In the genomic region with DNA sequence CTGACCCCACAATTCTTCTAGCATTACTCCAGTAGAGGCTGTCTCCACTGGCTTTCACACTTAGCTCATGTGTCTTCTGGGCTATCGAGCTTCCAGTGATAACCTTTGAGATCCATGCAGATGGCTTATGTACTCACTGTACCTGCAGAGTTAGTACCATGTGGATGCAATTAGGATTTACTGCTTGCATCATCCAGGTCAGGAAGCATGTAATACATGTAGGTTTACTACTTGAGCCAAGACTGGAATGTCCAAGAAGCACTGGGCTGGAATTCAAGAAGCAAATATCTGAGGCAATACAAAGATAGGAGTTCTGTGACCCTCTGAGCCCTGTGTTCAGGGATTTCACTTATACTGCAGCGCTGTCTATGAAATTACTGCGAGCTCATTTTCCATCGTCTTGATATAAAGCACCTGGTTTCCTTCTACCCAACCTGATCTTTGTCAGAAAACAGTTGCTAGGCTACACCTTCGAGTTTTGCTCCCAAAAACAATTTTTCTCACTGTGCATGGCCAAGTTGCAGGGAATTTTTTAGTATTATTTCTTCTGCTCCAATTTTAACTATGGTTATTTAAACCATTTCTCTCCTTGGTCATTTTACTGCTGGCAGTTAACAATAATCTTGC, we compare ENCODE assay signal across 17 mouse cellular contexts.
"Had no signal": no experiment of that assay in that cellular context is flagged by ENCODE, and none has a peak within 500 bp of the region (broad histone marks: within the 10 kb centered on the region; RNA-seq: fewer than 3 reads in every experiment).

No protein-coding gene starts in this region.

- ATAC-seq: intestine, postnatal 0 days; liver, postnatal 0 days had no signal

- H3K4me2 ChIP-seq: lung, embryonic 15.5 days; midbrain, embryonic 11.5 days had no signal

- H3K36me3 ChIP-seq: lung, embryonic 15.5 days had no signal

- DNase-seq: kidney, adult 2 months; kidney, postnatal 10 days; kidney, postnatal 36 days; liver; liver, postnatal 0 days; lung, postnatal 10 days; lung, postnatal 4 days; midbrain, embryonic 14.5 days; right cerebral cortex, adult 18-20 months; right cerebral cortex, postnatal 14 days; right cerebral cortex, postnatal 4 days; spleen, adult 18-20 months; thymus, postnatal 25 days had no signal

- H3K27ac ChIP-seq: liver, embryonic 14.5 days; lung, embryonic 15.5 days had no signal

- H3K27me3 ChIP-seq: lung, embryonic 15.5 days had no signal

- H3K9me3 ChIP-seq: lung, embryonic 15.5 days had no signal

- H3K4me1 ChIP-seq: lung, embryonic 15.5 days had no signal

- H3K9ac ChIP-seq: liver, embryonic 14.5 days; liver, postnatal 0 days; lung, embryonic 15.5 days had no signal

- H3K4me3 ChIP-seq: lung, embryonic 15.5 days had no signal
